Mouse (Mus musculus) erythroid progenitor cell, adult 5-6 weeks (primary cell): Measurements from ENCODE around the gene Zmat3. TPM values are rescaled to one million over a fixed set of nuclear protein-coding genes. Genes with fewer than 3 reads are reported as not detected.

Experiments used
- ATAC-seq: replicated peaks from 2 replicates; pipeline ENCODE4 v1.8.0; 2016; ENCODE audit warnings: moderate number of reproducible peaks, mild to moderate bottlenecking, moderate TSS enrichment, inconsistent platforms; ENCODE audit not compliant: poor library complexity, low FRiP score, severe bottlenecking
- total RNA-seq, 2 experiments: library from RNA; stranded (forward) in 1 of 2; stranded (reverse) in 1 of 2; fragments of 150-400 nt in 1 of 2; fragments of 186-747, 209-891 nt in 1 of 2; gene quantifications; 2 replicates each; pipeline versions ENCODE4 v1.2.3 to v1.2.4; 2015 to 2017; ENCODE audit warnings: low replicate concordance in 2 of 2

The Zmat3 gene
- total RNA-seq, 2 experiments from 2014 or later: 0.38 to 3.8 TPM

DNA sequence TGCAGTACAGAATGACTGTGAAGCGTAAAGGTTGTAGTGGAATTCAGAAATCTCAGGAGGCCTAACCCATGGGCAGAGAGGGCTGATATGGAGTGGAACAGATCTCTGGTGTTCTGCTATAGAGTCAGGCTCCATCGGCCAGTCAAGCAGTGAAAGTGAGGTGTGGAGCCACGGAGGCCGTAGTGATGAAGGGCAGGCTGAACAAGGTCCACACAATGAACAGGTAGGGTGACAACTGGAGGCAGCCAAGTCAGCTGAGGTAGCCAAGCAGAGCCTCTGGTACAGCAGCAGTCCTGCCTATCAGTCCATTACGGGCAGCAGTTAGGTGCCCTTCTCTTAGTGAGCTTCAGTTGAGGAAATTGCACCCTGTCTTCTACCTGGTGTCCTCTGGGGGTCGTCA lies 7.4 kb upstream of the Zmat3 start:
- no peak for ATAC-seq

DNA sequence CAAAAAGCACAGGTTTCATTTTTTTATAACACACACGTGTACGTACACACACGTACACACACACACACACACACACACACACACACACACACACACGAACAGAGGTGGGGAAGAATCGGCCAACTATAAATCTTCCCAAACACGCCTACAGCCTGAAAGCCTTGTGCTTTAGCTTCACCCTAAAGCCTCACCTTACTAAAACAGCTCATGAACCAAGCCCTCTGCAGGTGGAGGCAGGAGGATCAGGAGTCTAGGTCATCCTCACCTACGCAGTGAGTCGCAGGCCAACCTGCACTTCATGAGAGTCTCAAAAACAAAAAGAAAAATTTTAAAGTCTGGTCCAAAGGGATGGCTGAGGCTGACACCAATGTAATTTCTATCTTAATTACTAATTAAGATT lies 6.7 kb upstream of the Zmat3 start:
- ATAC-seq: no peak

DNA sequence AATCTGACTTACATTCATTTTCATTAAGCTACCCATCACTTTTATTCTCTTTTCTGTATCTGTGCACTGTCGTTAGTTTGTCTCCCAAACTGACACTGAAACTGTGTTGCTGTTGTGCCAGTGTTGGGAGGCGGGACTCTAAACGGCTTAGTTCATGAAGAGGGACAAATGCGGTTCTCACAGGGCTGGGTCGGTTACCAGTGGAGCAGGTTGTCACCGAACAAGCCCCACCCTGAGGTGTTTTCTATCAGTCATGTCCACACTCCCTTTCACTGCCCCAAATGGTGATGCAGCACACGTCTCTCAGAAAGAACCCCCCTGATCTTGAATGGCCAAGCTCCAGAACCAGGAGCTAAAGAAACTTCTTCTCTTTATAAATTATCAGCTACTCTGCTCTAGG lies 6.1 kb upstream of the Zmat3 start:
- ATAC-seq: no peak

DNA sequence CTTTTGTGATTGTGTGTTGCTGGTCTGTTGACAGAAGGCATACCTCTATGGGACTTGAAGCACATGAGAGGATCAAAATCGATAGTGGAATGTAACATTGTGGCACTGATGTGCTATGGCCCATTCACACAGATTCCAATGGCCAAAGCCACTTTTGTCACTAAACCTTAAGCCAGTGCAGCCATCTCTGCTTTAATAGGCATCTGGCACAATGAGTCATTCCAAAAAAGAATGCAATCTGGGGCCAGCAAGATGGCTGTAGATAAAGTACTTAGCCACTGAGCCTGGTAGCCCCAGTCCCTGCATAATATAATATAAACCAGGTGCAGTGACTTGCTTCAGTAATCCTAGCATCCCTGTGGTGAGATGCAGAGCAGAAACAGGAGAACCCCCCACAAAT lies 1.7 kb upstream of the Zmat3 start:
- no peak for ATAC-seq

DNA sequence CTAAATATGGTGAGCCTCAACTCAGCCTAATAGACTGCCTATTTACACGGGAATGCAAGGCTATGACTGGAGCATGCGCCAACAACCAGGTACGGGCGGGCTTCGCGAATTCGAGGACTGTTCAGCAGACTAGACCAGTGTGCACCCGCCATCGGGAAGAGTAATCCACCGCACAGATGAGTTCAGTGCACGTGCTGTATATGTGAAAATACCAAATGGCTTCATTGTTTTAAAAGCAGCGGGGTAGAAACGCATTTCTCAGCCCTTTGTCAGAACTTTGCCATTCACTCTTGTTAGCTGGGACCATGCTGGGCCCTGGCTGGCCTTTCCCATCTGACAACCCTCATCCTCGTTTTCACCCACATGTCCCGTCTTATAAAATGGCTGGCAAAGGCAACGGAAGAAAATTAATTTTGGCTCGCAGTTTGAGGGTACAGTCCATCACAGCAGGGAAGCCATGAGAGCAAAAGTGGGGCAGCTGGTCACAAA lies 476 bp upstream of the Zmat3 start:
- no peak for ATAC-seq

DNA sequence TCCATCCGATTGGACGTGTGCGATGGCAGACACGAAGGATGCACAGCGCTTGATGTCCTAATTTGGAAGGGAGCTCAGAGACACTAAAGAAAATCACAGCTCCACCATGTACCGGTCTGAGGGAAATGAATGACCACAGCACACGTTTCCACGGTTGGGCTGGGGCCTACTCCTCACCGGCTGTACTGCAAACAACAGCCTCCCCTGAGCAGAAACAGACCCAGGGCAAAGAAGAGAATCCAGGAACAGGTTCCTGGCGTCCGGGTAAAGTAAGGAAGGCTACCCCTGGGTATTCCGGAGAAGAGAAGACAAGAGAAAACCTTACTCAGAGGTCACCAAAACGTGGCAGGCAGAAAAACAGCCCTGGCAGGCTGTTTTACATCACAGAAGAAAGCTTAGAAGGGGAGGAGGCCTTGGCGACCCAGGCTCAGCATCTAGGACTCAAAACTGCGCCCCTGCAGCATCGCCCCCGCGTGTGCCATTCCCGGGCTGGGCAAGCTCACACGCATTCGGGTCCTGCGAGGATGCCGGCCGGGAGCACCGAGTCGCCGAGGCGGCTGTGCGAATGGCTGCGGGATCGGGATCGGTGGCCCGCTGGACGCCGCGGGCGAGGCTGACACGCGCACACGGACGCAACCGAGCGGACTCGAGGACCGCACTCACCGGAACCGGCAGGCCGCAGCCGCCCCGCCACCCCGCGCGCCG lies 821 bp downstream of the Zmat3 start:
- ATAC-seq: 0 out of 2 replicates have a peak, but pooled peaks have one; percentile 33

DNA sequence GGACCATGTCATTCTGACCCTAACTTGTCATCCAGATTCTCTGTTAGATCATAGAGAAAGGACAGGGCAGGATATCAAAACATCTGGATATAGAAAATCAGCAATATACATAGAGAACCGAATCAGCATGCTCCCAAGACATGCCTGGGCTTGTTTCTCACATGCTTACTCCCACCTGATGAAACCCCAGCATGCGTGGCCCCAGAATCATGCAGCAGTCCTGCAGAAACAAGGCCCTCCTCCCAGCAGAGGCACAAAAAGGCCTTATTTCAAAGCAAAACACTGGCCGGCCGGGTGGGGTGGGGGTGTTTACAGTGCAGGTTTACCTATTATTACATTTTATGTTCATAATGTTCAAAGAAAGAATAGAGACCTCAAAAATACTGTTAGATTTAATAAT lies 1.6 kb downstream of the Zmat3 start:
- ATAC-seq: no peak

DNA sequence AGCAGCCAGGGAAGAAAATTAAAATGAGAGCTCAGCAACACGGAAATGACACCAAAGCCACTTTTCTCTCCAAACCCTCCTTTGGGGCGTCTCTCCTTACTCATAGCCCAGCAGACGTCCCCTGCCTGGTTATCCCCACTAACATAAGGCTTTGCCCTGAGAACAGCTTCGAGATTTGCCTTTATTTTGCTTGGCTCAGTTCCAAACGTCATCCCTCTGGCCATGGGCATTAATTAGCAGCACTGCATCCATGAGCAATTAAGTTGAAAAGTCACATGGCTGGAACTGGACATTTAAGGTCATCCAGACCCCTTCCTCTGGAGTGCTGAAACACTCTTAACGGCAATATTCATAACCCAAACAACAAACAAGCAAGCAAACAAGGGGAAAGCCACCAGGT lies 4.6 kb downstream of the Zmat3 start:
- no peak for ATAC-seq

DNA sequence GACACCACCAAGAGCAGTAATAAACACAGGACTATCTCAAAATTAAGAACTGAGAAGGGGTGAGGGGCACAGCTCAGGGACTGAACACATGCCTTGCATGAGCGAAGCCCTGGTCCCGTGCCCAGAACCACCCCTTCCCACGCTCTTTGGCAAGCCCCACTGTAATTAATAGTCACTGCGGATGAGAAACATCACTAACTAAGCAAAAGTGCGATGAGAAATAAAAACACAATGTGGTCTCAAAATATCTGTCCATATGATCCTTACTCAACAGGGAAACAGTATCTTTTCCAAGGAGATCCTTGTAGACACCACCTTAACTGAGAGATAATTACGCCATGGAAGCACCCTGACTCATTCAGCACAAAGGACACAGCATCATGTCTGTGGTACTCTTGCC lies 17.9 kb downstream of the Zmat3 start:
- ATAC-seq: no peak

DNA sequence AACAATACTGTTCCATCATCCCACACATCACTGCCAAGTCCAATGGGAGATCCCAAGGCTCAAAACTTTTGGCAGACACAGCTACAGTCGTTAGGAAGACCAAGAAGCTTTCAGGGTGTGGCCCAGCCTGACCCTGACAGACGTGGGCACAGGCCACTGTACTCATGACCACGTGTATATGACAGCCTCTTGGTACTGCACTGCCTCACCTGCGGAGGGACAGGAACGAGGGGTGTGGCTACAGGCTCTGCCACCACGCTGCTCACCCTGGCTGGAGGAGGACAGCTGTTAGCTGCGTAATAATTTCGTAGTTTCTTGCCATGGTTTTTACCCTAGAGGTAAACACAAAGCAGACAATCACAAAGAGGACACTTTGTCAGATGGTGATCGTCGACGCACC lies 20.6 kb downstream of the Zmat3 start:
- no peak for ATAC-seq

DNA sequence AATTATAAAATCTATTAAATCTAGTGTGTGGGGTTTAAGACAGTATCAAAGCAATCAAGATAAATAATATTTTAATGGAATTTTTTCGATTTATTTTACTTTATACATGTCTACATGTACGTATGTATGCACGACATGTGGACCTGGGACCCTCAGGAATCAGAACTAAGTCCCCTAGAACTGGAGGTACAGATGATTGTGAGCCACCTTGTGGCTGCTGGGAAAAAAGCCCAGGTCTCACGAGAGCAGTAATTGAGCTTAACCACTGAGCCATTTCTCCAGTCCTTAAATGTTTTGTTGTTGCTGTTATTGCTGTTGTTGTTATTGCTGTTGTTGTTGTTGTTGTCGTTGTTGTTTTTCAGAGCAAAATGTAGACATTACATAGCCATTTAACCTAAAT lies 21.0 kb downstream of the Zmat3 start:
- ATAC-seq: no peak

DNA sequence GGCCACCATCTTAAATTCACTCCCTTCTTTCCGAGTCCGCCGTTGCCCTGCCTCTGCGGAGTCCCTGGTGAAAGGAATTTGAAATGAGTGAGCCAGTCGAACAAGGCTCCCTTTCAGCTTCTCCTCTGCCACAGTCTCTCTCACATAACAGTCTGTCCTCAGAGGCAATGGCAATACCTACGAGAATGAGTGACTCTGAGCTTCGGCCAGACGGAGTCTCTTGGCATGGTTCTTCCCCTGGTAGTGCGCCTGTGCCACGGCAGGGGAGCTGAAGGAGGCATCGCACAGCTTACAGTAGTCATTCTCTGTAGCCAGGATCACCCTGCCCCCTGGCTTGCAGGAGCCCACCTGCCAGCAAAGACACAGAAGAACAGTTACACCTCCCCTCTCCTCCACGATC lies 22.4 kb downstream of the Zmat3 start:
- ATAC-seq: no peak

DNA sequence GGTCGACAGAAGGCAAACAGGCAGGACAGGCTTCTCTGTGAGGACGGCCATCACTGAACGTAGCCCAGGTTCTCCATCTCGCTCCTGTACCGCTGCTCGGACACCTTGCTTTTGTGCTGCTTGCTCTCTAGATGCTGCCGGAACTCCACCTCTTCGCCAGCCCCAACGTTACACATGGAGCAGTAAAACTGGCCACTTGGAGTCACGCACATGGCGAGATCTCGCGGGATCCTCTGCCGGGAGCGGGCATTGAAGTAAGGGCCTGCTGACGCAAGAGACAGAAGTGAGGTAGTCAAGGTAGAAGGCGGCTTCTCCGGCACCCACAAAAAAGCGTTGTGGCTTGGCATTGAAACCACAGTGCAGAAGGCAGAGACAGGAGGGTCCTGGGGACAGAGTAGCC lies 24.4 kb downstream of the Zmat3 start:
- ATAC-seq: no peak

DNA sequence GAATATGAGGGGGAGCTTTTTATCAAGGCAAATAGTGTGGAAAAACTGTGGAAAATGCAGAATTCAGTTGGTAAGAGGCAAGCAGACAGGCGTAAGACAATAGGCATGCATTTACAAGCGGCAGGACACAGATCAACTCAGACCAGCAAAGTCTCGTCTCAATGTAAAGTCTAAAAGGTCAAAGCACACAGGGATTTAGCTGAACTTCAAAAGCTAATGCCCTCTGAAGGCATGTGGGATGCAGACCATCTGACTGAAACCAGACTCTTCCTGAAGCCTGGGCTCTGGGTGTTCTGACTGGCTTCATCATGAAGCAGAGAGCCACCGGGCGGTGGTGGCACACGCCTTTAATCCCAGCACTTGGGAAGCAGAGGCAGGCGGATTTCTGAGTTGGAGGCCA lies 27.6 kb downstream of the Zmat3 start:
- ATAC-seq: no peak

DNA sequence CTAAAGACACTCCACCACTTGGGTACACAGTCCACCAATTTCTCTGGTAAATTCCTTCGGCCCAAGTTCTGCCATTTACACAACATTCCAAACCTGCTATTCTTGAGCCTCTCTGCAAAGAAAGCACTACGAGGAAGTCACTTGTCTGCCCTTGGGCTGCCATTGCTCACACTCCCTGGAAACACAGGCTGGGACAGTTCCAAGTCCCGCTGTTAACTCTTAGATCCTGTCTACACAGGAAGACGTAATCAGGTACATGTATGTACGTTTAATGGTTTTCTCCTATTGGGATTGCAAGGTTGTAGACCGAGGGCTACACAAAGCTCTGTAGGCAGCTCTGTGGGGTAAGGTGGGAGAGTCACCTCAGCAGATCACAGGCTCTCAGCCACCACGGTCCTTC lies 28.0 kb downstream of the Zmat3 start:
- no peak for ATAC-seq

DNA sequence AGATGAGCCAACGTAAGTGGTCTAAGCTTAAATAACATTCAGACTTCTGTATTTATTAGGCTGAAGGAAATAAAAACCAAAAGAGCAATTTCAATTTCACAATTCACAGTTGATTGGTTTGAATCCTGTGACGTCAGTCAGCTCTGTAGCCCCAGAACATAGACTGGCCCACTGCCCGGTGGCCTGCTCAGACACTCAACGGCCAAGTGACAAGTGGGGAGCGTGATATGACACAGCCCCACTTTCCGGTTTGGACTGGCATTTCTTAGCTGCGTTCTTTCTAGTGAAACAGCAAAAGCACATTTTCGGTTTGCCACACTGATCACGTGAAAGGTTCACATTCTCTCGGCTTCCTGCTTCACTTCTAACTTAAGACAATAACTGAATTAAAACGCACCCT lies 30.9 kb downstream of the Zmat3 start:
- no peak for ATAC-seq

DNA sequence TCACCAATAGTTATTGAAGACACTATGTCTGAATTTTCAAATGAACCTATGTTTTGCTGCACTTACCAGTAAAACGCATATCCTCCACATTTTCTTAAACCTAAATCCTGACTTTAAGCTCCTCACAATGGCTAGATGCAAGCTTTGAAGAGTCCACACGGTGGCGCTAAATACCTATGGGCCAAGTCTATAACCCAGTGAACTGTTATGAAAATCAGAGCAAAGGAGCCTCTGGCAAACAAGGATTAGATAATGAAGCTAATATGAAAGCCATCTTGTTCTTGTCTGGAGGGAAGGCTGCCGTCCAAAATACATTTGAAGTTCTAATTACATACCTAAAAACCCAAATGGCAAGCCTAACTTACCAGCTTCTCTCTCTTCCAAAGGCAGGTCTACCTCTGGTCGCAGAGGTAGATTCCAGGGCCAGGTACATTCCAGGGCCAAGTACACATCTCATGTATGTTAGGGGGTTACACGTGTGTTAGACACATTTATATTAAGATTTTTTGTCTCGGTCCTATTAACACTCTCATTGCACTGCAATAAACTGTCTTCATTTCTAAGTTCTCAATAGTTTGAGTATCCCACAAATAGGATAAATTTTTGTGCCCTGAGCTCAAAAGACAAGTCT lies 32.2 kb downstream of the Zmat3 start:
- ATAC-seq: 0 out of 2 replicates have a peak, but pooled peaks have one; percentile 46

DNA sequence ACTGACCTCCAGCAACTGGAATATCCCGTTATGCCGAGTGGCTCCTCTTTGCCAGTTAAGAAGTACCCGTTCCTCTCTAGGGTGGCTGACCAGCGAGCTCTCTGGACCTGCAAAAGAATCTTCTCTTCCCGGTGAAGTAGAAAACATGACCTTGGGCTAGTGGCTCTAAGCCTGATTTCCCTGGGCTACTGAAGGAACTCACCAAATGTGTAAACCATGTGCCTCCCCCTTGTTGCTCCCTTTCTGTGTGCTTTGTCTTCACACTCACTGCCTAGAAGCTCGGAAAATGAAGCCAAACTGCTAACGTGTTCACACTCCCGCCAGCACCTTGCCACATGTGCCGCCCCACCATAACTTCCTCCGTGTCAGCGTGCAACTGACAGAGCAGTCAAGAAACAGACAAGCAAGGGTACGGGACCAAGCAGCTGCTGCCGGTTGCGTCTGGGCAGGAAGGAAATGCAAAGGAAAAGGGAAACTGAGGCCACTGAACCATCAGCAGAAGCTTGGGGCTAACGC lies 47.9 kb downstream of the Zmat3 start:
- no peak for ATAC-seq

DNA sequence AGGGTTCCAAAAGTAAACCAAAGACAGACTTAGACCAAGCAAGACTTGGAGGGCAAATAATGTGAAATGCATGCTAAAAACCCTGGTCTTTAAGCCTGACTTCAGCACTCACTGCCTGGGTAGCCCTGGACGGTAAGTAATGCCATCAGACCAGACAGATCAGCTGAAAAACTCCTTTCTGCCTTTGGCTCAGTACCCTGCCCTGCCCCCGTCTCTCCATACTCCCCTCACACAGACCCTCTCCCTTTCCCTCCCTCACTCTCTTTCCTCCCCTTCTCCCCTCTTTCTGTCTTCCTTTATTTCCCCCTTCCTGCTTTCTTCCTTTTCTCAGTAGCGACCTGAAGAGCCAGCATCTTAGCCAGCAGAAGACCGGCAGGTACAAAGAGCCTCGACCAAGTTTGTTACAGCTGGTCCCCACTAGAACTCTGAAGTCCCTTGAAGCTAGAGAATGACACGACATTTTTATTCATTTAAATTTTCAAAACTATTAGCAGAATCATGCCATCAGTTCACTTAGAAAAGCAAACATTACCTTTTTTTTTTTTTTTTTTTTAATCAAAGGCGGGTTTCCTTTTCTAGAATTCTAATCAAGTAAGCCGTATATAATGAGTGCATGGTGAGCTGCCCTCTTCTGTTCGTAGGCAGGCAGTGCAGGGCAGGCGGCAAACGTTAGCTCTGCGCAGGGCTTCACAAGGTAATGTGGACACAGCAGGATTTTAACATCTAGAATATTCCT lies 48.5 kb downstream of the Zmat3 start:
- ATAC-seq: no peak

DNA sequence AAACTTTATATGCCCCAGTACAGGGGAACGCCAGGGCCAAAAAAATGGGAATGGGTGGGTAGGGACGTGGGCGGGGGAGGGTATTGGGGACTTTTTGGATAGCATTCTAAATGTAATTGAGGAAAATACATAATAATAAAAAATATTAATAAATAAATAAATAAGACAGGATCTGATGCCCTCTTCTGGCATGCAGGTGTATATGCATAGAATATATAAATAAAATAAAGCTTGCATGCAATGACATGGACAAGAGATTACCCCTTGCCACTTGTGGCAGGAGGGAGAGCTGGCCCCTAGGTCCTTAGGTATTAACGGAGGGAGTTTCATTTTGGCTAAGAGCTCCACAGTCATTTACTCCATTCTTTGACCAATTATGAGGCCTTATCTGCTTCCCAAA lies 51.1 kb downstream of the Zmat3 start:
- no peak for ATAC-seq

DNA sequence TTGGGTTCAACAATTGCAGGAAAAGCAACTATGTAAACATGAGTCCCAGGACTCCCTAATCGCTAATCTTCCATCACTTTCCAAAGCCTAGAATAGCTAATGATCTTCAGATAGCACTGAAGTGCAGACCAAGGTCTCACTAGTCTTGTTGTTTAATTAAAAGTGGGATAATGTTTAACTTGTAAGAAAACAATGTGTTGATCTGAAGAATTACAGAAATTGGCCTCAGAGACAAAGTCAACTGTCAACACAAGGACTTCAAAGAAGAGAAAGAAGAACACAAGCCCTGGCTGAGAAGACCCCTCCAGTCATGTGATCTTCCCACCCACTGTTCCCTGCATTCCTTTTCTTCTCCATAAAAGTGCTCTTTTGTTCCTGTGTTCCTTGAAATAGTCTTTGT lies 61.6 kb downstream of the Zmat3 start:
- ATAC-seq: no peak
